Mouse (Mus musculus) MEL (cell line): Measurements from ENCODE around the gene Mon1b.

Source experiments
- HCFC1 ChIP-seq: IDR thresholded peaks from 2 replicates; pipeline ENCODE4 v1.6.1; 2012; ENCODE audit warnings: low read depth, mild to moderate bottlenecking, inconsistent platforms, low read length, improper control_type of control experiment, moderate library complexity
- MAFK ChIP-seq: IDR thresholded peaks from 2 replicates; pipeline ENCODE4 v1.6.1; 2011; ENCODE audit warnings: low read depth, mild to moderate bottlenecking, low read length, improper control_type of control experiment, borderline replicate concordance
- MXI1 ChIP-seq: IDR thresholded peaks from 2 replicates; pipeline ENCODE4 v1.6.1; 2011; ENCODE audit warnings: mild to moderate bottlenecking, low read depth, low read length, improper control_type of control experiment
- POLR2A ChIP-seq, 2 experiments: IDR thresholded peaks; 2 replicates each; pipeline ENCODE4 v1.6.1; 2011 to 2012; ENCODE audit warnings: low read length in 2 of 2, mild to moderate bottlenecking in 2 of 2, control low read depth in 1 of 2, improper control_type of control experiment in 1 of 2, low read depth in 1 of 2, moderate library complexity in 1 of 2; ENCODE audit not compliant: control insufficient read depth in 1 of 2, insufficient read depth in 1 of 2, poor library complexity in 1 of 2

DNA sequence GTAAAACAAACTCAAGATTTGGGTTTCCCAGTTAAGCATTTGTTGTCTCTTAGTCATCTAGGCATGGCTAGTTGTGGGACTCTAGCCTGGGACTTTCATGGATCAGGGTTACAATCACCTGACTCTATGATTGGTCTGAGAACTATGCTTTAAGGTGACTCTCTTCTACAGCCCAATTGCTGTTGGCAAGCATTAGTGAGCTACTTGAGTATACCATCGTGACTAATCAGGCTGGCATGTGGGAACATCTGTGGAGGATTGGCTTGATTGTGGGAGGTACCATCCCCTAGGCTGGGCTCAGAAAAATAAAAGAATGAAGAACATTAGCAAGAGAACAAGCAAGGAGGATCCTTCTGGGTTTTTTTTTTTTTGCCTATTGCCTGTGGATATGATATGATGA is 41.4 kb downstream of the Mon1b start:
- TF ChIP-seq MAFK, result no peak
- no peak for TF ChIP-seq POLR2A (IDR thresholded peaks at IDR 0.05; ENCODE audit: control insufficient read depth in 1 of 2, insufficient read depth in 1 of 2, low read depth in 1 of 2, low read length in 2 of 2, poor library complexity in 1 of 2)
- TF ChIP-seq MXI1, result no peak
- TF ChIP-seq HCFC1, result no peak
